Mouse (Mus musculus): ENCODE results near the gene Ado. TPM values are rescaled to one million over a fixed set of nuclear protein-coding genes. Genes with fewer than 3 reads are reported as not detected.

Gene Ado
- polyA plus RNA-seq (2014; fragmentation: Nextera tagmentation; extraction: Ambion mirVana), result 67.0 and 70.7 TPM in 2 replicates

DNA sequence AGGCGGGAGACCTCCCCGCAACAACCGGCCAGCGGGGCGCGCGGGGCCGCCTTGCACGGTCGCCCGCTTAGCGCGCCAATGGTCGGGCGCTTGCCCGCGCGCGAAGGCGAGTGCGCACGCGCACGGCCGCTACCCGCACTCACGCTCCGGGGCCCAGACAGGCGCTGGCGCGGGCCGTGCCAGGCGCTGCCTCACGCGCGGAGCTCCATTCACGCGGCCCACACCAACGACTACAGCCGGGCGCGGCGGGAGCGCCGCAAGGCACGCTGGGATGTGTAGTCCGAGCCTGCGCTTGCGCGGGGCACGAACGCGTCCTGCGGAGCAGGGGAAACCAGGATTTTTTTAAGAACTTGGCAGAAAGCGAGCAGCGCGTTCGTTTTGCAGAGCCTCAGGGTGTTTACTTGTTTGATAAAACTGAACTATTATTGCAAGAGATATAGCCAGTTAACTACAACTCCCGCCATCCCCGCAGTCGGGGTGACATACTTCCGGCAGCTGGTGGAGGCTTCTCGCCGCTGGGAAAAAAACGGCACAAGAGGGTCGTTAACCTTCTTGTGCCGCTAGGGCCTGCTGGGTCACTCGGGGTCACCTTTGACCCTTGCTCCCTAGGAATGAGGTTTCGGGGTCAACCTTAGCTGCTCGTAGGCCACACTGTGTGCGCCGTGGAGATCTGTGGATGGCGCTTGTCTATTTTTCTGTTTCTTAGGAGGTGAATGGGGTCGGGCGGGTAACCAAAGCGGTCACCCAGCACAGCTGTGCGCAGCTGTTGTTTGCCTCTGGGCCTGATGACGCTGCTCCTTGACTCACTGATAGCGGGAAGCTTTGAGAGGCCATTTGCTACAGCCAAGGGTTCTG lies at the start of gene Ado:
Ado (minus strand) TSS at position 79 of the 855 bp plus-strand sequence.
- Histone ChIP-seq H3K36me3 (ENCODE audit: control insufficient read depth, insufficient read depth, low read length) (no peaks in the 10 kb centered on the region), H3K4me3 (ENCODE audit: low read depth, low read length) (peak within 1 kb of the TSS; percentile 90), H3K27me3 (ENCODE audit: control insufficient read depth, insufficient read depth, low read length) (no peaks in the 10 kb centered on the region), H3K4me1 (ENCODE audit: control insufficient read depth, insufficient read depth, low read length) (peaks cover 12% of the 10 kb centered on the region; the same call in 1 of the 2 replicates), H3K4me2 (replicated peaks; ENCODE audit: low read depth, low read length) (peak within 1 kb of the TSS; percentile 85), H3K9me3 (ENCODE audit: control insufficient read depth, low read depth, low read length) (no peaks in the 10 kb centered on the region), H3K9ac (replicated peaks; ENCODE audit: low read depth, low read length) (peak within 1 kb of the TSS; percentile 90), H3K27ac (ENCODE audit: low read length) (peak within 1 kb of the TSS; percentile 92)
- under 1% methylated on average over 79 of the region's 79 CpGs for WGBS
- peak; percentile 90 for ATAC-seq (ENCODE audit: insufficient number of reproducible peaks, insufficient read depth, low FRiP score, low read depth)

DNA sequence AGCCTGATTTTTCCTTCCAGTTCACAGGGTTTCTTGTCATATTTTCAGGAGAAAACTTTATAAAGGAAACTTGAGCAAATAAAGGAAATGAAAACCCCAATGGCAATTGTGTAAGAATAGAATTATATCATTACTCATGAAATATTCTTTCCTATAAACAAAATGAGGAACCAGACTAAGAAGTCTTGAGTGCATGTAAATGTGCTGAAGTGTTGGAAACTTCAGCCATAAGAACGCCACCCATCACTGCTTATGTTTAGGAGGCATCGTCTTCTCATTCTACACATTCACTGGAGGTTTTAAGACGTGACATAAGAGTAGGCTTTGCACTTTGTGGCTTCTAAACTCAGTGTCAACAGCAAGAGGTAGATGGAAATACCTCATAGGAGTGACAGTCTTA lies 46.5 kb upstream of the Ado start:
- Histone ChIP-seq H3K27ac (ENCODE audit: low read length) (no peak overlapping the region), H3K9me3 (ENCODE audit: control insufficient read depth, low read depth, low read length) (no peaks in the 10 kb centered on the region), H3K27me3 (ENCODE audit: control insufficient read depth, insufficient read depth, low read length) (no peaks in the 10 kb centered on the region), H3K9ac (replicated peaks; ENCODE audit: low read depth, low read length) (no peak overlapping the region), H3K4me3 (ENCODE audit: low read depth, low read length) (no peak overlapping the region), H3K36me3 (ENCODE audit: control insufficient read depth, insufficient read depth, low read length) (no peaks in the 10 kb centered on the region), H3K4me1 (ENCODE audit: control insufficient read depth, insufficient read depth, low read length) (no peaks in the 10 kb centered on the region), H3K4me2 (replicated peaks; ENCODE audit: low read depth, low read length) (no peak overlapping the region)
- no peak for ATAC-seq (ENCODE audit: insufficient number of reproducible peaks, insufficient read depth, low FRiP score, low read depth)
- 82% methylated on average over 3 of the region's 3 CpGs for WGBS

DNA sequence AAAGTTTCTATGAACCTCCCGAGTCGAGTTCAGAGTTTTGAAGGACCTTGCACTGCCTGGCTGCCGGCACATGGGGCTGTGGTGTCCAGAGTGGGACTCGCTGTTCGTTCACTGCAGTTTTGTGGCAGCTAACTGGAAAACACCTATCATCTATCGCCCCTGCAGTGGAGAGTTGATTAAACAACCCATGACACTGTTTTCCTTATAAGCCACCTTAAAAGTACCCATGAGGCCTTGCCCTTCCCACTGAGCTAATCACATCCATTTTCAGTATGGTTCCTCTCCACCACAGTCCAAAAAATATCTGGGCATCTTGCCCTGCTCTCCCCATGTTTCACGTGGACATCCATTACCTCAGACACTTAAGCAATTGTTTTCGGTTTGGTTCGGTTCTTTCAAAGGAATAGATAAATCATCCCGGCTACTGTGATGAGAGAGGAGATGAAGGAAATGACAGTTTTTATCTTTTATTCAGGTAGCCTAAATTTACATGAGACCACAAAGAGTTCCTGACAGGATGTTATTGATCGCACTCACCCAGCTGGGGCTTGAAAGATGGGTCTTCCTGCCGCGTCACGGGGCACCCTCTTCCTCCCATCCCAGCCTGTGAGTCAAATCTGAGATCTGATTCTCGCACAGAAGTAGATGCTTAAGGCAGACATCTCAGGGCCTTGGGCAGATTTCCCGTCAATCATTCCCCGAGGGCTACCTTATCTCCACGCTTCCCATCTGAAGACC lies 37.3 kb upstream of the Ado start:
- 76% methylated on average over 18 of the region's 18 CpGs for WGBS
- Histone ChIP-seq H3K9ac (replicated peaks; ENCODE audit: low read depth, low read length) (no peak overlapping the region), H3K27ac (ENCODE audit: low read length) (no peak overlapping the region), H3K4me3 (ENCODE audit: low read depth, low read length) (no peak overlapping the region), H3K36me3 (ENCODE audit: control insufficient read depth, insufficient read depth, low read length) (no peaks in the 10 kb centered on the region), H3K4me2 (replicated peaks; ENCODE audit: low read depth, low read length) (no peak overlapping the region), H3K27me3 (ENCODE audit: control insufficient read depth, insufficient read depth, low read length) (no peaks in the 10 kb centered on the region), H3K9me3 (ENCODE audit: control insufficient read depth, low read depth, low read length) (no peaks in the 10 kb centered on the region), H3K4me1 (ENCODE audit: control insufficient read depth, insufficient read depth, low read length) (no peaks in the 10 kb centered on the region)
- ATAC-seq (ENCODE audit: insufficient number of reproducible peaks, insufficient read depth, low FRiP score, low read depth), result no peak

DNA sequence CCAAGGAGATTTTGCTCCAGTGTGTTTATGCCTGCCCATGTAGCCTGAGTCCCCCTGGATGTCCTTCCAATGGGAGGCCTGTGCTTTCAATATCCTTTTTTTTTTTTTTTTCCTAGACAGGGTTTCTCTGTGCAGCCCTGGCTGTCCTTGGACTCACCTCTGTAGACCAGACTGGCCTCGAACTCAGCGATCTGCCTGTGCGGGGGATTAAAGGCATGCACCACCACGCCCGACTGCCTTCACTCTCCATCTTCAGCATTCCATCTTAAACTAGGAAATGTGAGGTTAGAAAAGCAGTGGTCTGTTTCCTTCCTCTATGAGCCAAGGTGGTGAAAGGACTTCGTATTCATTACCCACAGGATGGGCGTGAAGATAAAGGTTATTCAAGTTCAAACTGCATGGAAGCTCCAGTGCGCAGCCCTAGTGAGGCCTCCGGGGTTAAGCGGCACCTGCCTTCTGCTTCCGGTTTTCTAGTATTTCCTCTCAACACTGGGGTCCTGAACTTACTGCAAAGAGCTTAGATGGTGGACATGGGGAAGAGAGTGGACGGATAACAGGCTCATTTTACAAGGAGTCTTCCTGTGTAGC lies 33.0 kb upstream of the Ado start:
- Histone ChIP-seq H3K4me2 (replicated peaks; ENCODE audit: low read depth, low read length) (no peak overlapping the region), H3K27ac (ENCODE audit: low read length) (no peak overlapping the region), H3K4me3 (ENCODE audit: low read depth, low read length) (no peak overlapping the region), H3K9me3 (ENCODE audit: control insufficient read depth, low read depth, low read length) (no peaks in the 10 kb centered on the region), H3K27me3 (ENCODE audit: control insufficient read depth, insufficient read depth, low read length) (no peaks in the 10 kb centered on the region), H3K9ac (replicated peaks; ENCODE audit: low read depth, low read length) (no peak overlapping the region), H3K4me1 (ENCODE audit: control insufficient read depth, insufficient read depth, low read length) (no peaks in the 10 kb centered on the region), H3K36me3 (ENCODE audit: control insufficient read depth, insufficient read depth, low read length) (no peaks in the 10 kb centered on the region)
- no peak for ATAC-seq (ENCODE audit: insufficient number of reproducible peaks, insufficient read depth, low FRiP score, low read depth)
- 79% methylated on average over 12 of the region's 12 CpGs for WGBS

DNA sequence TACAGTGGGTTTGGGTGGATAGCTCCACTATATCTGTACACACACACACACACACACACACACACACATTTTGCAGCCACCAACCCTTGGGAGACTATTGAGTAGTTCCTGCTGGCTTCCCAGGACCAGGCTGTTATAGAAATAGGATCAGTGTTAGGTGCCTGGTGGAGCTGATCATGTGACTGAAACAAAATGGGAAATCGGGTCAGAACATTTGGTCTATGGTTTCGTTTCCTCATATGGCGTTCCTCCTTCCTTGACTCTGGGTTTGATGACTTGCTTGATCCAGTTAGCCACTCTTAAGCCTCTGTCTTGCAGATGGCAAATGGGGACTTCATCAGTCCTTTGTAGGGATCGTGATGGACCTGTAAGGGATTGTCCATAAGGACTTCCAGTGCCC lies 31.1 kb upstream of the Ado start:
- Histone ChIP-seq H3K4me3 (ENCODE audit: low read depth, low read length) (no peak overlapping the region), H3K27ac (ENCODE audit: low read length) (no peak overlapping the region), H3K36me3 (ENCODE audit: control insufficient read depth, insufficient read depth, low read length) (no peaks in the 10 kb centered on the region), H3K9ac (replicated peaks; ENCODE audit: low read depth, low read length) (no peak overlapping the region), H3K9me3 (ENCODE audit: control insufficient read depth, low read depth, low read length) (no peaks in the 10 kb centered on the region), H3K4me1 (ENCODE audit: control insufficient read depth, insufficient read depth, low read length) (no peaks in the 10 kb centered on the region), H3K27me3 (ENCODE audit: control insufficient read depth, insufficient read depth, low read length) (no peaks in the 10 kb centered on the region), H3K4me2 (replicated peaks; ENCODE audit: low read depth, low read length) (no peak overlapping the region)
- WGBS, result 92% methylated on average over 4 of the region's 4 CpGs
- no peak for ATAC-seq (ENCODE audit: insufficient number of reproducible peaks, insufficient read depth, low FRiP score, low read depth)

DNA sequence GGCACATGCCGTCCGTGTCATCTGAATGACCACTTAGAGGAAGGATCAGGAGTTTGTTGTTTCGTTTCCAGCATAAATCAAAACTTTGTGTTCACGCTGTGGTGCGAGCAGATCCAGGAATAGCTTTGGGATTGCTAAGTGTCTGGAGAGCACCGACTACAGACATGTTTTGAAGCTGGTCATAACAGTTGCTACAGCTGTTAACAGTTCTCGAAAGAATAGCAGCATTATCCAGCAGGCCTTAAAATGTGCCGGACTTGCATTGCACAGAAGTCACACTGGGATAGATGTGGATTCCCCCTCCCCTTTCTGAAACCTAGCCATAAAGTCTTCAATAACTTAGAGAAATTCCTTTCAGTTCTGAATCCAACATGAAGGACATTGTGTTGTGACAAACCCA lies 24.6 kb upstream of the Ado start:
- WGBS, result 53% methylated on average over 8 of the region's 8 CpGs
- no peaks in the 10 kb centered on the region for H3K36me3 ChIP-seq (ENCODE audit: control insufficient read depth, insufficient read depth, low read length)
- H3K9ac ChIP-seq (replicated peaks; ENCODE audit: low read depth, low read length), result no peak overlapping the region
- no peaks in the 10 kb centered on the region for H3K27me3 ChIP-seq (ENCODE audit: control insufficient read depth, insufficient read depth, low read length)
- no peak overlapping the region for H3K27ac ChIP-seq (ENCODE audit: low read length)
- H3K9me3 ChIP-seq (ENCODE audit: control insufficient read depth, low read depth, low read length), result no peaks in the 10 kb centered on the region
- no peak overlapping the region for H3K4me2 ChIP-seq (replicated peaks; ENCODE audit: low read depth, low read length)
- ATAC-seq (ENCODE audit: insufficient number of reproducible peaks, insufficient read depth, low FRiP score, low read depth), result no peak
- H3K4me3 ChIP-seq (ENCODE audit: low read depth, low read length), result no peak overlapping the region
- H3K4me1 ChIP-seq (ENCODE audit: control insufficient read depth, insufficient read depth, low read length), result no peaks in the 10 kb centered on the region

DNA sequence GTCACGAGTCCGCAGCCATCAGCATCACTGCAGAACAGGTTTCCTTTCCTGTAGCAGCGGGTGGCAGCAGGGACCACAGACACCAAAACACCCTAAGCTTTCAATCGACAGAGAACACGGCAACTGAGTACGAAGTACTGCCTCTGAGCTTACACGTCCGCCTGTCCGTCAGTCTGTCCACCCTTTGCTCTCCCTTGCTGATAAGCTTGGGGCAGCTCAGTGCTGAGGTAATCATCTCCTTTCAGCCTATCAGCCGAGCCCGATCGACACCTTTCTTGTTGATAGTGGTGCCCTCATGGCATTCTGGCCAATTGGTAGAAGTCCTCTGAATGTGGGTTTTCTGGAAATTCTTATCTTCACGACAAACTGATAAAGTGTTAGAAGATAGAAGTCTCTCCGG lies 22.7 kb upstream of the Ado start:
- H3K9ac ChIP-seq (replicated peaks; ENCODE audit: low read depth, low read length), result no peak overlapping the region
- H3K4me1 ChIP-seq (ENCODE audit: control insufficient read depth, insufficient read depth, low read length), result no peaks in the 10 kb centered on the region
- H3K27me3 ChIP-seq (ENCODE audit: control insufficient read depth, insufficient read depth, low read length), result no peaks in the 10 kb centered on the region
- WGBS, result 85% methylated on average over 14 of the region's 14 CpGs
- H3K36me3 ChIP-seq (ENCODE audit: control insufficient read depth, insufficient read depth, low read length), result no peaks in the 10 kb centered on the region
- H3K4me2 ChIP-seq (replicated peaks; ENCODE audit: low read depth, low read length), result no peak overlapping the region
- H3K9me3 ChIP-seq (ENCODE audit: control insufficient read depth, low read depth, low read length), result no peaks in the 10 kb centered on the region
- H3K27ac ChIP-seq (ENCODE audit: low read length), result no peak overlapping the region
- H3K4me3 ChIP-seq (ENCODE audit: low read depth, low read length), result no peak overlapping the region
- ATAC-seq (ENCODE audit: insufficient number of reproducible peaks, insufficient read depth, low FRiP score, low read depth), result no peak

DNA sequence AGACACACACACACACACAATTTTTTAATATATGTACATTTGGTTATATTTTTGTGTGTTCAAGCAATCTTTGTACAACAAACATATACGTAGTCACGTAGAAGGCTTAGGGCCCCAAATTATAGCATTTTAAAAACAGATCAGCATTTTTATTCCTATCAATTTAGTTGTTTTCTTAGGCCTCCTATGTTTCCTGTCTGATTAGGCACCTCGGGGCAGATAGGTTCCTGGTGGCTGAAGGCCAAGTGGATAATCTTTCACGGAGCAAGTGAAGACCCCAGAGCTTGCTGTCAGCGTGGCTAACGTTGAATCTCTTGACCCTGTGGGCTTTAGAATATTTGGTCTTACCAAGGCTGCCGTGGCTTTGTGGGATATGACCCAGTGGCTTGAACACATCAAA lies 20.8 kb upstream of the Ado start:
- Histone ChIP-seq H3K9me3 (ENCODE audit: control insufficient read depth, low read depth, low read length) (no peaks in the 10 kb centered on the region), H3K4me2 (replicated peaks; ENCODE audit: low read depth, low read length) (no peak overlapping the region), H3K27me3 (ENCODE audit: control insufficient read depth, insufficient read depth, low read length) (no peaks in the 10 kb centered on the region), H3K36me3 (ENCODE audit: control insufficient read depth, insufficient read depth, low read length) (no peaks in the 10 kb centered on the region), H3K27ac (ENCODE audit: low read length) (no peak overlapping the region), H3K4me1 (ENCODE audit: control insufficient read depth, insufficient read depth, low read length) (no peaks in the 10 kb centered on the region), H3K9ac (replicated peaks; ENCODE audit: low read depth, low read length) (no peak overlapping the region), H3K4me3 (ENCODE audit: low read depth, low read length) (no peak overlapping the region)
- 71% methylated on average over 7 of the region's 7 CpGs for whole genome bisulfite sequencing
- no peak for ATAC-seq (ENCODE audit: insufficient number of reproducible peaks, insufficient read depth, low FRiP score, low read depth)

Data from stomach, embryonic 14.5 days (tissue).